Mouse (Mus musculus) granulocyte monocyte progenitor cell, adult 5-6 weeks (primary cell): Measurements from ENCODE around the gene Bcas2. TPM values are rescaled to one million over a fixed set of nuclear protein-coding genes. Genes with fewer than 3 reads are reported as not detected.
A peak's percentile ranks its signal among the peaks of the same experiment; 100 is the strongest.
"Not testable (repeated sequence)": the region's sequence is repeated elsewhere in the genome, so short reads cannot be mapped to it uniquely, and the experiment has no call there.

Experiments
- ATAC-seq: replicated peaks from 2 replicates; pipeline ENCODE4 v1.8.0; 2016; ENCODE audit warnings: mild to moderate bottlenecking, moderate TSS enrichment, inconsistent platforms; ENCODE audit not compliant: poor library complexity, severe bottlenecking
- total RNA-seq, 2 experiments: library from RNA; stranded (forward) in 1 of 2; stranded (reverse) in 1 of 2; fragments of 200-712, 200-1000 nt in 1 of 2; fragments of >200 nt in 1 of 2; fragmentation: Nextera tagmentation in 1 of 2; gene quantifications; 2 replicates each; pipeline ENCODE4 v1.2.3; 2014 to 2017

Bcas2 gene
- total RNA-seq, 2 experiments from 2014 or later, result 107 to 136 TPM

DNA sequence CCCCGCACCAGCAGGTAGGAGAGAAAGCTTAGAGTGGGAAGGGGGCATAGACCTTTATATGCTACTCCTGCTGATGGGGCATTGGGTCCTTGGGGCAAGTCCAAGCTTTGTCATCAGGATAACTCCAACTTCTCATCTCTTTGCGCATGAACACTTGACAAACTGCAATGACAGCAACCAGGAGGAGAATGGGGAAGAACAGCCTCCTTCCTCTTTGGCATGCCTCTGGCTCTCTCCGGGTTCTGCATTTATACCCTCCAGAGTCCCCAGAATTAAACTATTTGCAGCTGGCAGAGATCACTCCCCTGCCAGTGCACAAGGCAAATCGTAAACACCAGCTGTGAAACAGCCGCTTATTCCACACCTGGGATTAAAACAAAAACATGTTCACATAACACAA is 42.1 kb downstream of the Bcas2 start:
- peak; percentile 49 for ATAC-seq

DNA sequence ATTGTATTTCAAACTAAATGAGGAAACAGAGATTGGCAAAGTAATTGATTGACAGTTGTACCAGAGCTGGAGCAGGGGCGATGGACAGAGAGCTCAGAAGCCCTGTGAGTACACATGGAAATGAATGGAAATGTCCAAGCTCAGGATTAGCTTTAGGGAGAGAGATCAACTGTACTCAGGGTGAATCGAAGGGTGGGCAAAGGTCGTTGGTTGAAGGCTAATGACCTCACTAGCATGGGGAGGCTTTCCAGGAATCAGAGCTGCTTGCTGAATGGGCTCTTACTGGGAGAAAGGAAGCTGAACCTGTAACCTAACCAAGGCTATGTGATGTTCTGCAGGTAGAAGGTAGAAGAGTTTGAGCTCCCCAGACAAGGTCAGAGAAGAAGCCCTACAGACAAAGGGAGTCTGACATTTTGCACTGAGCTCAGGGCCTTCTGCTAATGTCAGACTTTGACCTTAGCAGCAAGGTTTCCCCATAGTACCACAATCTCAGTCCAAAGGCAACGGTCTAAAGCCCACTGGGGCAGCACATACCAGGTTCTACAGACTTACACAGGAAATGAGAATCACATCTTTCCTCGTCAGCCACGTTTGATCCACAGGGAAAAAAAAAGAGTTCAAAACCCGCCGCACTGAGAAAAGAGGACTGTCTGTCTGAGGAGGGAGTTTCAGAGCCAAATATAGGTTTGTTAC is 43.3 kb downstream of the Bcas2 start:
- no peak for ATAC-seq

DNA sequence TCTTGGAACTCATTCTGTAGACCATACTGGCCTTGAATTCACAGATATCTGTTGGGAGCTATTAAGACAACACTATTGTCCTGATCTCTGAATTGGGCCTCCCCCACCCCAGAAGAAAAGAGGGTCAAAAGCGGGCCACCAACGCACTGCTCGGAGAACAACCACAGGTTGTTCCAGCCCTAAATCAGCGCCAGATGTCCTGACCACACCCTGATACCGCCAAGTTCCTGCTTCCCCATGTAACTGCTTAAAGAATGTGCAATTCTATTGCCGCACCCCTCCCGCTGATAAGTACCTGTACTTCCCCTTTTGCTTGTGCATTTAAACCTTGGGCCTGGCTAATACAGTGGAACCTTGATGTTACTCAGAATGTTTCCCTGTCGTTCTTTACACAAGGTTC is 43.9 kb downstream of the Bcas2 start:
- ATAC-seq, result not testable (repeated sequence)

DNA sequence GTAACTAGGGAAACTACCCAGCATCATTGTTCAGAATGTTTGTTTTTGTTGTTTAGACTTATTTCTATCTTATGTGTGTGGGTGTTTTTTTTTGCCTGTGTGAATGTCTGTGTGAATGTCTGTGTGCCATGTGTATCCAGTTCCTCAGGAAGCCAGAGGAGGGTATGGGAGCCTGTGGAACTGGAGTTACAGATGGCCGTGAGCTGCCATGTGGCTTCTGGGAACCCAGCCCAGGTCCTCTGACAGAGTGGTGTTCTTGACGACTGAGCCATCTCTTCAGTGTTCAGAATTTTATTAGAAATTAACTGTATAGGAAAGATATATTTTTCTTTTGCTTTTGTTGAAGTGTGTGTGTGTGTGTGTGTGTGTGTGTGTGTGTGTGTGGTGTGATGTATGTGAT is 50.0 kb downstream of the Bcas2 start:
- no peak for ATAC-seq

DNA sequence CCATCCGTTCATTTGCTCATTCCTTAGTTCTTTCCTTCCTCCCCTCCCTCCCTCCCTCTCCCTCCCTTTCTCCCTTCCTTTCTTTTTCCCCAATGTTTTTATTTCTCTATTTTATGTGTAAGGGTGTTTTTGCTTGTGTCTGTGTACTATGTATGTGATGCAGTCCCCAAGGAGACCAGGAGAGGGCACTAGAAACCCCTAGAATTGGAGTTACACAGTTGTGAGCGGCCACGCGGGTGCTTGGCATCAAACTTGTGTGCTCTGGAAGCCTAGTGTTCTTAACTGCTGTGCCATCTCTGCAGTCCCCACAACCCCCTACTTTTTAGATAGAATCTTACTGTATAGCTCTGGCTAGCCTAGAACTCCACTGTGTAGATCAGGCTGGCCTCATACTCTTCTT is 52.3 kb downstream of the Bcas2 start:
- no peak for ATAC-seq

DNA sequence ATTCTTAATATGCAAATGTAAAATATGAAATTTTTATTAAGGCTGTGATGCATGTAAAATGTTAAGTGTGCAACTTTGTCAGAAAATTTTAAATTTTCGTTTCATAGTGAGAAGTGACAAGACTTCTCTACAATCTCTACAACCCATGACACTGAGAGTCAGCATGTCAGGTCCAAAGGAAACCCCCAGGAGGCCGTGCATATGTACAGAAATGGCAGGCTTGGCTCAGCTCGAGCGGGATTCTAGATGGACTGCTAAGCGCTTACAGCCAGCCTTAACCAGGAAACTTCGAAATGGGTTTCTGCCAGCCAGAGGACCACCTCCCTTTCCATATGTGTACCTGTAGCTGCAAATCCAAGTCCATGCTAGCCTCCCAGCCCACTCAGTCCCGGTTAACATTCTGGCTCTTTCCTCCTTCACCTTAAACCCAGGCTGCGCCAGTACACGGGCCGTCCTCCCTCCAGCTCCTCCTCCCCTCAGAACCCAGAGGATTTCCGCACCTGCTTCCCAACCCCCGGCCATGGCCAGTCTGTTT is 52.8 kb downstream of the Bcas2 start:
- ATAC-seq, result no peak

DNA sequence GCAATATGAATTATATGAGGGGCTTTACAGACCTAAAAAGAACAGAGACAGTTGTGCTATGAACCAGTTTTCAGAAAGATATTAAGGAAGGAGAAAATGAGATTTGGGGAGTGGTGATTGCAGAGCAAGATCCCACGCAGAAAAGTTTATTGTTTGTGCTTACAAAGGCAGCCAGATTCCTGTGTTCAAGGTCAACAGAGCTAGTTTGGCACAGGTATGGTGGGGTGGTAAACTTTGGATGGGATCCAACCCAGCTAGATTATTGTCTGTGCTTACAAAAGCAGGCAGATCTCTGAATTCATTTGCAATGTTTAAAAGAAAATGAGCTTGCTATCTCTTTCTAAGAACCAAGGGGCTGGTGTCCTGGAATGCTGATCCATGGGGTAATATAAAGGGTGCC is 56.3 kb downstream of the Bcas2 start:
- ATAC-seq, result no peak

Other genes starting within 250 kb of the Bcas2 start
- gene Sycp1, start 235.6 kb upstream of the Bcas2 start, total RNA-seq (2014; fragmentation: Nextera tagmentation), result not detected in 2 replicates
- not detected in 2 replicates for gene Sycp1, start 235.6 kb upstream of the Bcas2 start, total RNA-seq (2017)
- not detected in 2 replicates for gene Nr1h5, start 207.5 kb upstream of the Bcas2 start, total RNA-seq (2014; fragmentation: Nextera tagmentation)
- gene Nr1h5, start 207.5 kb upstream of the Bcas2 start, total RNA-seq (2017), result not detected in 2 replicates
- 46.0 and 64.7 TPM in 2 replicates for gene Sike1, start 175.9 kb upstream of the Bcas2 start, total RNA-seq (2014; fragmentation: Nextera tagmentation)
- 23.7 and 25.1 TPM in 2 replicates for gene Sike1, start 175.9 kb upstream of the Bcas2 start, total RNA-seq (2017)
- 257 and 283 TPM in 2 replicates for gene Csde1, start 151.2 kb upstream of the Bcas2 start, total RNA-seq (2014; fragmentation: Nextera tagmentation)
- 739 and 762 TPM in 2 replicates for gene Csde1, start 151.2 kb upstream of the Bcas2 start, total RNA-seq (2017)
- 55.9 and 90.5 TPM in 2 replicates for gene Nras, start 113.4 kb upstream of the Bcas2 start, total RNA-seq (2014; fragmentation: Nextera tagmentation)
- gene Nras, start 113.4 kb upstream of the Bcas2 start, total RNA-seq (2017), result 69.0 and 97.7 TPM in 2 replicates
- not detected in 2 replicates for gene Ampd1, start 97.6 kb upstream of the Bcas2 start, total RNA-seq (2014; fragmentation: Nextera tagmentation)
- gene Ampd1, start 97.6 kb upstream of the Bcas2 start, total RNA-seq (2017), result not detected in 2 replicates
- gene Dennd2c, start 69.1 kb upstream of the Bcas2 start, total RNA-seq (2014; fragmentation: Nextera tagmentation), result 0.94 and 4.1 TPM in 2 replicates
- gene Dennd2c, start 69.1 kb upstream of the Bcas2 start, total RNA-seq (2017), result 0.82 and 1.5 TPM in 2 replicates
- gene Trim33, start 107.6 kb downstream of the Bcas2 start, total RNA-seq (2014; fragmentation: Nextera tagmentation), result 58.4 and 65.7 TPM in 2 replicates
- 58.0 and 58.9 TPM in 2 replicates for gene Trim33, start 107.6 kb downstream of the Bcas2 start, total RNA-seq (2017)